Comparison of ENCODE assay signal across 20 mouse cellular contexts in genomic region chr2:128069025-128069424, GRCm38 (mm10).
"Had no signal": no experiment of that assay in that cellular context is flagged by ENCODE, and none has a peak within 500 bp of the region (broad histone marks: within the 10 kb centered on the region; RNA-seq: fewer than 3 reads in every experiment).

No protein-coding gene starts in this region.

- H3K27ac ChIP-seq: liver, embryonic 13.5 days; liver, embryonic 15.5 days; lung, embryonic 15.5 days; macrophage; midbrain, embryonic 13.5 days; midbrain, embryonic 15.5 days; neural tube, embryonic 12.5 days; stomach, embryonic 15.5 days; stomach, postnatal 0 days had no signal

- H3K36me3 ChIP-seq: liver, embryonic 13.5 days; liver, embryonic 15.5 days; lung, embryonic 15.5 days; midbrain, embryonic 13.5 days; midbrain, embryonic 15.5 days; neural tube, embryonic 12.5 days; stomach, embryonic 15.5 days had no signal

- H3K9me3 ChIP-seq: liver, embryonic 13.5 days; liver, embryonic 15.5 days; lung, embryonic 15.5 days; megakaryocyte, embryonic 14.5 days; midbrain, embryonic 13.5 days; midbrain, embryonic 15.5 days; neural tube, embryonic 12.5 days; stomach, embryonic 15.5 days had no signal

- DNase-seq: liver, embryonic 13.5 days; liver, postnatal 0 days; lung, adult 2 months; lung, postnatal 14 days; right cerebral cortex, postnatal 25 days; right cerebral cortex, postnatal 4 days; thymus, adult 2 months; thymus, postnatal 25 days; thymus, postnatal 4 days had no signal

- H3K4me2 ChIP-seq: liver, embryonic 13.5 days; liver, embryonic 15.5 days; lung, embryonic 15.5 days; midbrain, embryonic 11.5 days; midbrain, embryonic 13.5 days; midbrain, embryonic 15.5 days; neural tube, embryonic 12.5 days; stomach, embryonic 15.5 days had no signal

- ATAC-seq: liver, postnatal 0 days; lung, postnatal 0 days; midbrain, embryonic 13.5 days; midbrain, embryonic 15.5 days had no signal

- H3K9ac ChIP-seq: liver, embryonic 13.5 days; liver, embryonic 15.5 days; liver, postnatal 0 days; lung, embryonic 15.5 days; midbrain, embryonic 13.5 days; midbrain, embryonic 15.5 days; neural tube, embryonic 12.5 days; stomach, embryonic 15.5 days had no signal

- H3K27me3 ChIP-seq: liver, embryonic 13.5 days; liver, embryonic 15.5 days; lung, embryonic 15.5 days; midbrain, embryonic 13.5 days; midbrain, embryonic 15.5 days; neural tube, embryonic 12.5 days; stomach, embryonic 15.5 days had no signal

- H3K4me1 ChIP-seq: liver, embryonic 15.5 days; lung, embryonic 15.5 days; midbrain, embryonic 15.5 days; neural tube, embryonic 12.5 days; stomach, embryonic 15.5 days had no signal

- H3K4me3 ChIP-seq: liver, embryonic 13.5 days; liver, embryonic 15.5 days; lung, embryonic 15.5 days; megakaryocyte, embryonic 14.5 days; midbrain, embryonic 13.5 days; midbrain, embryonic 15.5 days; neural tube, embryonic 12.5 days; stomach, embryonic 15.5 days had no signal
